Mouse (Mus musculus): ENCODE data around the gene Cntnap1. TPM values are rescaled to one million over a fixed set of nuclear protein-coding genes. Genes with fewer than 3 reads are reported as not detected.

Gene Cntnap1
- polyA plus RNA-seq, 1 experiment from 2014 or later: 0.50 TPM

DNA sequence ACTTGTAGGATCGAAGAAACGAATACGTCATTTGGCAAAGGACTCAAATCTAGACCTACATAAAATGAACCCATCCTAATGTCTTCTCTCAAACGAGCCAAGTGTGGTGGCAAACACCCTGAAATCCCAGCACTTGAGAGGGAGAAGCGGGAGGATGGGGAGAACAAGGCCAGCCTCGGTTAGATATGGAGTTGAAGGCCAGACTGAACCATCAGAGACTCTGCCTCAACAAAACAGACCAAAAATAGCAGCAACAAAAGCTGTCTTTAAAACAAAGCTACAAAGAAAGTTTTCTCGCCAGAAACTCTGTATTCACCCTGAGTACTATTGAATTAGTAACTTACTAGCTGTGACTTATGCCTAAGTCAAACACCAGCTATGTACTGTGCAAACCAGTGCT, 33.3 kb upstream of the Cntnap1 start:
- Histone ChIP-seq H3K27ac (no peak overlapping the region), H3K9me3 (replicated peaks) (no peaks in the 10 kb centered on the region), H3K4me3 (no peak overlapping the region), H3K4me1 (replicated peaks) (peaks cover 33% of the 10 kb centered on the region), H3K27me3 (no peaks in the 10 kb centered on the region), H3K36me3 (no peaks in the 10 kb centered on the region), H3K9ac (no peak overlapping the region), H3K4me2 (no peak overlapping the region)
- ATAC-seq (replicated peaks; ENCODE audit: insufficient number of reproducible peaks, insufficient read depth, low FRiP score, low read depth): no peak
- 68% methylated on average over 7 of the region's 7 CpGs for WGBS

DNA sequence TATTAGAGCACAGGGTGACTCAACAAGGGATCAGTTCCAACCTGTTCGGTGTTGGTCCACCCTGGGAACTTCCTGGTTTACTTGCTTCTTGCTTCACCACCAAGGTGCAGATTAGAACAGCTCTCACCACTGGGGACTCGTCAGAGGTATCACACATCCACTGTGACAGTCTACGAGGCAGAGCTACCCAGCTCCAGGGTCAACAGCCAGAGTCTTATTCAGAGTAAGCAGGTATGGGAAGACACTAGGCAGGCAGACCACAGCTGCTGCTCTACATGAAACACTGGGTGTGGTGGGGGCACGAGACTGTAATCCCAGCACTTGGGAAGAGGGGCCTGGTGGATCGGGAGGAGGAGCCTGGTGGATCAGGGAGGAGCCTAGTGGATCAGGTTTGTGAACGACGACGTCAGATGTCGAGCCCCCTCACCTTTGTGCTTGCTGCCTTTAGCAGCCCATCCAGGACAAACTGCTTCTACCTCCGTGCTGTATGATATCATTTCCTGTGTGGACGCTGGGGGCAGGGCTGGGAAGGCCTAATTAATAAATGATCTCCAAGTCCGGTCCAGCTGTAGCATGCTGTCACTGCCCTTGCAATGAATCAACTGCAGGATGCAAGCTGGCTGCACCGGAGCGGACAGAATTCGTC, 31.7 kb upstream of the Cntnap1 start:
- Histone ChIP-seq H3K9ac (0 out of 2 replicates have a peak overlapping the region, but pooled peaks have one; percentile 27), H3K27me3 (no peaks in the 10 kb centered on the region), H3K27ac (no peak overlapping the region), H3K36me3 (no peaks in the 10 kb centered on the region), H3K4me1 (replicated peaks) (peaks cover 37% of the 10 kb centered on the region), H3K9me3 (replicated peaks) (no peaks in the 10 kb centered on the region), H3K4me2 (peak overlapping the region; percentile 40), H3K4me3 (peak overlapping the region; percentile 12; the same call in 1 of the 2 replicates)
- no peak for ATAC-seq (replicated peaks; ENCODE audit: insufficient number of reproducible peaks, insufficient read depth, low FRiP score, low read depth)
- 28% methylated on average over 15 of the region's 15 CpGs for WGBS

DNA sequence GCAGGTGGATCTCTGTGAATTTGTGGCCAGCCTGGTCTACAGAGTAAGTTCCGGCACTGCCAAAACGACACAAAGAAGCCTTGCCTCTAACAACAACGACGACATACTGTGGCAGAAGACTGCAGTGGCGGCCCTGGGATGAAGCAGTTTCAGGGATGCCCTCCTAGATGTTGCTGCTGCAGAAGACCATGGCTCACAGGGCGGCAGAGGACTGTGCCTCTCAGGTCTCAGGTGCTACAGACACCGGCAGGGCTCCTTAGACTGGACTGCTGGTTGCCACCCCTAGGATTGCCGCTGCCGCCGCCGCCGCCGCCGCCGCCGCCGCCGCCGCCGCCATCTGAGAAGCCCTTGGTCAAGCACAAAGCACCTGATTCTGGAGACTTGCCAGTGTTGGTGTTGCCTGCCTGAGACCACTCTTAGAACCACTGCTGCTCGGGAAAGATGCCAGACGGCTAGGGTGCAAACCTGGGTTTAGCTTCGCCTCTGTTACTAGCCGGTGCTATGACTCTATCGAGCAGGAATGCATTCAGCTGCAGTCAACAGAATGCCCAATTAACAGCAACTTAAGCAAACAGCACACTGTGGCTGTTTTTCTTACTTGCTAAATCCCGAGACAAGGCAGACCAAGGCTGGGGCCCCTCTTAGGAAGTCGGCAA, 30.0 kb upstream of the Cntnap1 start:
- Histone ChIP-seq H3K9me3 (replicated peaks) (no peaks in the 10 kb centered on the region), H3K27ac (peak overlapping the region; percentile 70), H3K27me3 (no peaks in the 10 kb centered on the region), H3K9ac (peak overlapping the region; percentile 43), H3K36me3 (no peaks in the 10 kb centered on the region), H3K4me1 (replicated peaks) (peaks cover 33% of the 10 kb centered on the region), H3K4me3 (peak overlapping the region; percentile 44), H3K4me2 (peak overlapping the region; percentile 67)
- 33% methylated on average over 27 of the region's 27 CpGs for WGBS
- ATAC-seq (replicated peaks; ENCODE audit: insufficient number of reproducible peaks, insufficient read depth, low FRiP score, low read depth): peak; percentile 53

DNA sequence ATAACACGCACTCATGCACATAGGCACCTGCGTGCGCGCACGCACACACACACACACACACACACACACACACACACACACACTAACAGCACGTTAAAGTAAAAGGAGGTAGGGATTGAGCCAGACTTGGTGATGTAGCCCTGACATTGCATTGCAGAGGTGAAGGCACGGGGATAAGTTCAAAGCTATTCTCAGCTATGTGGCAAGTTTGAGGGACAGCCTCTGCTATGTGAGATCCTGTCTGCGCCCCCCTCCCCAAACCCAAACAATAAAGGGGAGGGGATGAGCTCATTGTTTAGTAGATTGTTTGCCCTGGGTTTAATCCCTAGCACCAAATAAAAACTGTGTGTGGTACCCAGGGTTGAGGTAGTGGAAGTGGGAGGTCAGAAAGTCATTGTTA, 29.2 kb upstream of the Cntnap1 start:
- Histone ChIP-seq H3K27me3 (no peaks in the 10 kb centered on the region), H3K4me2 (no peak overlapping the region), H3K27ac (peak overlapping the region; percentile 70), H3K9me3 (replicated peaks) (no peaks in the 10 kb centered on the region), H3K9ac (no peak overlapping the region), H3K36me3 (no peaks in the 10 kb centered on the region), H3K4me3 (no peak overlapping the region), H3K4me1 (replicated peaks) (peaks cover 33% of the 10 kb centered on the region)
- 75% methylated on average over 8 of the region's 8 CpGs for WGBS
- ATAC-seq (replicated peaks; ENCODE audit: insufficient number of reproducible peaks, insufficient read depth, low FRiP score, low read depth): no peak

DNA sequence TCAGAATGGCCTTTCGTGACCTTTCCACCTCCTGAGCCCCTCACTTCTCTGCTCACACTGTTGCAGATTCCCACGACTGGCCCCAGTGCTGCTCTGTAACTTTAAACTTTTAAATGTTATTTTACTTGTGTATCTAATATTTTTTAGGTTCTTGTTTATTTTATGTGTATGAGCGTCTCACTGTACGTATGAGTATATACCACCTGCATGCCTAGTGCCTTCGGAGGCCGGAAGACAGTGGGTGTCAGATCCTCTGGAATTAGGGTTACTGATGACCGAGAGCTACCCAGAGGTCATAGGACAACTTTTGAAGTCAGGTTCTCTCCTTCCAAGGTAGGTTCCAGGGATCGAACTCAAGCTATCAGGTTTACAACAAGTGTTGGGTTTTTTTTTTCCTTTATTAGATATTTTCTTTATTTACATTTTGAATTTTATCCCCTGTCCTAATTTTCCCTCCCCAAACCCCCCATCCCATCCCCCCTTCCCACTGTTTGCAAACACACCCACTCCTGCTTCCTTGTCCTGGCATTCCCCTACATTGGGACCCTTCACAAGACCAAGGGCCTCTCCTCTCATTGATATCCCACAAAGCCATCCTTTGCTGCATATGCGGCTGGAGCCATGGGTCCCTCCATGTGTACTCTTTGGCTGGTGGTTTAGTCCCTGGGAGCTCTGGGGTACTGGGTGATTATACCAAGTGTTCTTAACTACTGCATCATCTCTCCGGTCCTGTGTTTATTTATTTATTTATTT, 27.9 kb upstream of the Cntnap1 start:
- 82% methylated on average over 10 of the region's 10 CpGs for WGBS

DNA sequence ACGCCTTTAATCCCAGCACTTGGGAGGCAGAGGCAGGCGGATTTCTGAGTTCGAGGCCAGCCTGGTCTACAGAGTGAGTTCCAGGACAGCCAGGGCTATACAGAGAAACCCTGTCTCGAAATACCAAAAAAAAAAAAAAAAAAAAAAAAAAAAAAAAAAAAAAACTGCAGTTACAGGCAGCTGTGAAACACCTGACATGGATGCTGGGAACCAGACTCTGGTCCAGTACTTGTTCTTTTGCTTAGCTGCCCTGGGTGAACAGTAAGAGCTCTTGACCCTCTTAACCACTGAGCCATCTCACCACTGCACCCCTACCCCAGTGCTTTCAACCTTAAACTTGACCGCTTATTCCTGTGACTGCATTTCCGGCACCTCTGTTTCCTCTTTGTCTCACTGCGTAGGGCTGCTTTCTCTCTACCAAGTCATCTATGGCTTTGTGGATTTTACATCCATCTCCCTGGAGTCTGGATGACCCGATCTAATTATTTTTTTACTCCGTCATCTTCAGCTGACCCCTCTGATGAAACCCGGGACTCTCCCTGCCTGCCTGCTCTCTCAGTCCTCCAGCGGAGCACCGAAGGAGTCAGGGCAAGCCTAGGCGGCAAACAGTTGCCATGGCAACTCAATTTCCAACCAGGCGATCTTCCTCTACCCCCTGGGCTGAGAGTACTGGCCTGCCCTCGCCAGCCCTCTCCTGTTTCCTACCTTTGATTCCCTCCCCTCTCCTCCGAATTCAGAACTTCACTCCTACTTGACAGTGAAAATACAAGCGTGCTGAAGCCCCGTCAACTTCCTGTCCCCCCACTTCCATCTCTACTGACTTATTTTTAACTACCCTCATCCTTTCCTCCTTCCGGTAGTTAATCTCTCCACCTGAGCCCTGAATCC, 26.7 kb upstream of the Cntnap1 start:
- 27% methylated on average over 19 of the region's 19 CpGs for WGBS
- Histone ChIP-seq H3K4me1 (replicated peaks) (peaks cover 33% of the 10 kb centered on the region), H3K4me3 (peak overlapping the region; percentile 38), H3K36me3 (no peaks in the 10 kb centered on the region), H3K27me3 (no peaks in the 10 kb centered on the region), H3K9me3 (replicated peaks) (no peaks in the 10 kb centered on the region), H3K9ac (no peak overlapping the region), H3K4me2 (peak overlapping the region; percentile 59), H3K27ac (no peak overlapping the region)
- no peak; the same call in 1 of the 2 replicates for ATAC-seq (replicated peaks; ENCODE audit: insufficient number of reproducible peaks, insufficient read depth, low FRiP score, low read depth)

More for the DNA sequence above, 27.9 kb upstream of the Cntnap1 start:
- no peaks in the 10 kb centered on the region for H3K9me3 ChIP-seq (replicated peaks)
- H3K9ac ChIP-seq: no peak overlapping the region
- no peak overlapping the region for H3K27ac ChIP-seq
- H3K36me3 ChIP-seq: no peaks in the 10 kb centered on the region
- H3K4me1 ChIP-seq (replicated peaks): peaks cover 33% of the 10 kb centered on the region
- no peak for ATAC-seq (replicated peaks; ENCODE audit: insufficient number of reproducible peaks, insufficient read depth, low FRiP score, low read depth)
- no peak overlapping the region for H3K4me3 ChIP-seq
- no peak overlapping the region for H3K4me2 ChIP-seq
- H3K27me3 ChIP-seq: no peaks in the 10 kb centered on the region

DNA sequence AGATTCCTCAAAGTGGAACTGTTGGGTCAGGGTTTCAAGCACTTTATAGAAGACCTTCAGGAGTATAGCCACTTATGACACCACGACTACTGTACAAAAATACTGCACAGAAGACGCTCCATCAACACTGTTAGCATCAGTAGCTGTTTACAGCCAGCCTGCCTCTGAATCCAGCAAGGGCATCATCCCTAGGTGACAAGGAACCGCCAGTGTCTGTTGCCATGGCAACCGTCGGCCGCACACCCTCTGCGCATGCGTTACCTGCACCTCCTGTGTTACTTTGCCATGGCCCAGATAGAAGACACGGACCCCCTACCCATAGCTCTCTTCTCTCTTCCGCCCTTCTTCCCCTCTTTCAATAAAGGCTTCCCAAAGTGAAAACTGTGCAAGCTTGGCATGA, 23.9 kb upstream of the Cntnap1 start:
- H3K4me2 ChIP-seq: no peak overlapping the region
- H3K4me3 ChIP-seq: no peak overlapping the region
- H3K4me1 ChIP-seq (replicated peaks): peaks cover 23% of the 10 kb centered on the region
- no peak for ATAC-seq (replicated peaks; ENCODE audit: insufficient number of reproducible peaks, insufficient read depth, low FRiP score, low read depth)
- no peaks in the 10 kb centered on the region for H3K9me3 ChIP-seq (replicated peaks)
- no peaks in the 10 kb centered on the region for H3K27me3 ChIP-seq
- no peaks in the 10 kb centered on the region for H3K36me3 ChIP-seq
- H3K27ac ChIP-seq: no peak overlapping the region
- no peak overlapping the region for H3K9ac ChIP-seq
- WGBS: 38% methylated on average over 10 of the region's 10 CpGs

DNA sequence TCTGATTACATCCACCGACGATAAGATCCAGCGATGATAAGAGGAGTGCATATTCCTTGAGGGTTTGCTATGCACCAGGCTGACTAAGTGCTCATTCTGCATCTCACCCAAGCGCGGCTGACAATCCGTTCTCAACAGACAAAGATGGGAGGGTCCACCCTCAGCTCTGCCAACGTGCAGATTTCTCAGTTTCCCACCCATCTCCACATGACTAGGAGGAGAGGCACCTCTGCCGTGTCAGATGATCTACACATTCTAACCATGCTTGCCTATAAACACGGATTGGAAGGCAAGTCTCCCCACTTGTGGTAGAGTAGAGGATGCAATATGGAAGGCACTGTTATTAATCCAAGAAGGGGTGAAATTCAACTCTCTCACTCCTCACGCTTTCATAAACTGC, 21.6 kb upstream of the Cntnap1 start:
- ATAC-seq (replicated peaks; ENCODE audit: insufficient number of reproducible peaks, insufficient read depth, low FRiP score, low read depth): no peak
- H3K27ac ChIP-seq: peak overlapping the region; percentile 57; the same call in 1 of the 2 replicates
- H3K9ac ChIP-seq: no peak overlapping the region; the same call in 1 of the 2 replicates
- no peaks in the 10 kb centered on the region for H3K36me3 ChIP-seq
- no peak overlapping the region for H3K4me2 ChIP-seq
- H3K9me3 ChIP-seq (replicated peaks): no peaks in the 10 kb centered on the region
- WGBS: 65% methylated on average over 10 of the region's 10 CpGs
- no peaks in the 10 kb centered on the region for H3K27me3 ChIP-seq
- peaks cover 14% of the 10 kb centered on the region for H3K4me1 ChIP-seq (replicated peaks)
- H3K4me3 ChIP-seq: no peak overlapping the region

DNA sequence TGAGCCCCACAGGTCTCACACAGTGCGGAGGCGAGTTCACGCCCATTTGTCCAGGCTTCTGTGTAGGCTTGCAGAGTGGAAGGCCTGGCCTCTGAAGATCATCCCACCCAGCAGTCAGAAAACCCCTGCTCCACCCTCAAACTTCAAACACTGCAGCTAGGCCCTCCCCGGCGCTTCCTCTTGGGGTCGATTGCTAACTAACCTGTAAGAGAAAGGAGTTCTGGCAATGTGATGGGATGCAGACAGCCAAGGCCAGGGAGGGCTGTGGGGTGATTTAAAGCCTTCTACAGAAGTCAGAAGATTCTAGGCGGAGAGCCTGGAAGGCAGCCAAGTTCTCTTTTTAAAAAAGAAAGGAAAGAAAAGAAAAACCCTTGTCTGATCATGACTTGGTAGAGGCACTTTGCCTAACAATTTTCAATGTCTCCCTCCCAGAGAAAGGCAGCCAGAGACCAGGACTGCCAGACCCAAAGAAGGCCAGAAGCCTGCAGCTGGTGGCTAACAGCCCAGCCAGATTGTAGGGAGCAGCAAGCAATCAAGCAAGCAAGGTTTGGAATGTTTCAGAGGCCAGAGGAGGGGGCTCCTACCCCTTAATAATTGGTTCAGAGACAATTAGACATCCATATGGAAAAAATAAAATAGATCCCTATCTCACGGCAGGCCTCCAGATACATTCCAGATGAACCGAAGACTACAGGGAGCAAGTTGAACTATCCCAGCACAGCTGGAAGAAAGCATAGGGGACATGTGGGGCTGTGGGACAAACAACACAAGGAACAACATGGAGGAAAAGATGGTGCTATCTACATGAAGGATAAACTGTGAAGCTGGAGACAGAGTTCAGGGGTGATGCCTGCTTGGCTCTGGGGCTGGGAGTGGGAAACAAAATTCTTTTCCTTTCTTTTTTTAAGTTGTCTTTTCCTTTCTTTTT, 20.9 kb upstream of the Cntnap1 start:
- Histone ChIP-seq H3K9me3 (replicated peaks) (no peaks in the 10 kb centered on the region), H3K4me1 (replicated peaks) (peaks cover 13% of the 10 kb centered on the region), H3K27ac (peak overlapping the region; percentile 57), H3K4me2 (no peak overlapping the region), H3K9ac (peak overlapping the region; percentile 25; the same call in 1 of the 2 replicates), H3K36me3 (no peaks in the 10 kb centered on the region), H3K4me3 (no peak overlapping the region), H3K27me3 (no peaks in the 10 kb centered on the region)
- no peak for ATAC-seq (replicated peaks; ENCODE audit: insufficient number of reproducible peaks, insufficient read depth, low FRiP score, low read depth)
- 44% methylated on average over 9 of the region's 9 CpGs for WGBS

DNA sequence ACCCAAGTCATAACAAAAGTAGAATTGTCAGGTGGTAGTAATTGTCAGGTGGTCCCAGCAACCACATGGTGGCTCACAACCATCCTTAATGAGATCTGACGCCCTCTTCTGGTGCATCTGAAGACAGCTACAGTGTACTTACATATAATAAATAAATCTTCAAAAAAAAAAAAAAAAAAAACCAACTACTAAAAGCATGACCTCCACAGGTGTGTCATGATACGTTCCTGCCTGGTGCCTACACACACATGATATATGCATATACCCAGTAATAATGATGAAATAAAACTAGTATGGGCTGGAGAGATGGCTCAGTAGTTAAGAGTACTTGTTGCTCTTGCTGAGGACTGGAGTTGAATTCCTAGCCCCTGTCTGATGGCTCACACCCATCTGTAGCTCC, 19.3 kb upstream of the Cntnap1 start:
- no peak overlapping the region for H3K4me3 ChIP-seq
- H3K4me2 ChIP-seq: no peak overlapping the region
- no peaks in the 10 kb centered on the region for H3K27me3 ChIP-seq
- H3K4me1 ChIP-seq (replicated peaks): peaks cover 20% of the 10 kb centered on the region
- 35% methylated on average over 2 of the region's 2 CpGs for WGBS
- H3K9ac ChIP-seq: no peak overlapping the region
- H3K36me3 ChIP-seq: no peaks in the 10 kb centered on the region
- H3K27ac ChIP-seq: no peak overlapping the region
- no peak for ATAC-seq (replicated peaks; ENCODE audit: insufficient number of reproducible peaks, insufficient read depth, low FRiP score, low read depth)
- H3K9me3 ChIP-seq (replicated peaks): no peaks in the 10 kb centered on the region

All from heart, embryonic 15.5 days (tissue).